Mouse (Mus musculus) megakaryocyte, embryonic 14.5 days (primary cell): ENCODE results near the gene Zfp800. TPM values are rescaled to one million over a fixed set of nuclear protein-coding genes. Genes with fewer than 3 reads are reported as not detected.
A peak's percentile ranks its signal among the peaks of the same experiment; 100 is the strongest.

Experiments
- H3K27me3 ChIP-seq: replicated peaks from 2 replicates; pipeline ENCODE3; 2012; ENCODE audit warnings: inconsistent platforms
- H3K36me3 ChIP-seq: replicated peaks from 2 replicates; pipeline ENCODE3; 2012; ENCODE audit warnings: low read length, inconsistent platforms, mixed read lengths
- H3K4me1 ChIP-seq: 2 replicates; pipeline ENCODE4 v1.6.1; 2012; ENCODE audit warnings: inconsistent platforms
- H3K4me3 ChIP-seq: replicated peaks from 2 replicates; pipeline ENCODE3; 2012; ENCODE audit warnings: moderate library complexity, mild to moderate bottlenecking, inconsistent platforms
- H3K9me3 ChIP-seq: 2 replicates; pipeline ENCODE4 v1.6.1; 2012; ENCODE audit warnings: inconsistent platforms
- FLI1 ChIP-seq: IDR thresholded peaks from 2 replicates; pipeline ENCODE4 v1.6.1; 2012; ENCODE audit warnings: low read length, inconsistent platforms, mixed read lengths
- GATA1 ChIP-seq: IDR thresholded peaks from 3 replicates; pipeline ENCODE4 v1.6.1; 2012; ENCODE audit warnings: mixed read lengths, low read length, inconsistent platforms, borderline replicate concordance
- polyA plus RNA-seq: library from polyadenylated mRNA; stranded (reverse); fragments of >175 nt; gene quantifications from 2 replicates; pipeline ENCODE4 v1.2.3, GENCODE M21; 2012; ENCODE audit warnings: low replicate concordance; ENCODE audit not compliant: insufficient read depth

Zfp800 gene
- polyA plus RNA-seq, 1 experiment: 6.0 TPM

DNA sequence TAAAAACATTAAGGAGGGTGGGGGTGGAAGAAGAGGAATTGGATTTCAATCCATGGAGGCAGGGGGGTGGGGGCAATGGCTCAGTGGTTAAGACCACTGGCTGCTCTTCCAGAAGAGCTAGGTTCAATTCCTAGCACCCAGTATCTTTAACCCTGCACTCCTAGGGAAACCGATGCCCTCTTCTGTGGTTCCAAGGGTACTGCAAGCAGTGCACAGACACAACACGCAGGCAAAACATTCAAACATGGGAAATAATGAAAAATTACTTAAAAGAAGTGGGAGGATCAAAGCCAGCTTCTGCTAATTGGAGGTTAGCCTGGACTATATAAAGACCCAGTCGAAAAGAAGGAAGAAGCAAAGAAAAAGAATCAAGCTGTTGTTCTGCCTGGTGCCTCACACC lies 921 bp upstream of the Zfp800 start:
- Histone ChIP-seq H3K4me1 (peaks cover 13% of the 10 kb centered on the region), H3K9me3 (peaks cover 18% of the 10 kb centered on the region), H3K36me3 (no peaks in the 10 kb centered on the region), H3K27me3 (peaks cover 51% of the 10 kb centered on the region), H3K4me3 (no peak overlapping the region)
- TF ChIP-seq FLI1: no peak
- TF ChIP-seq GATA1: no peak

DNA sequence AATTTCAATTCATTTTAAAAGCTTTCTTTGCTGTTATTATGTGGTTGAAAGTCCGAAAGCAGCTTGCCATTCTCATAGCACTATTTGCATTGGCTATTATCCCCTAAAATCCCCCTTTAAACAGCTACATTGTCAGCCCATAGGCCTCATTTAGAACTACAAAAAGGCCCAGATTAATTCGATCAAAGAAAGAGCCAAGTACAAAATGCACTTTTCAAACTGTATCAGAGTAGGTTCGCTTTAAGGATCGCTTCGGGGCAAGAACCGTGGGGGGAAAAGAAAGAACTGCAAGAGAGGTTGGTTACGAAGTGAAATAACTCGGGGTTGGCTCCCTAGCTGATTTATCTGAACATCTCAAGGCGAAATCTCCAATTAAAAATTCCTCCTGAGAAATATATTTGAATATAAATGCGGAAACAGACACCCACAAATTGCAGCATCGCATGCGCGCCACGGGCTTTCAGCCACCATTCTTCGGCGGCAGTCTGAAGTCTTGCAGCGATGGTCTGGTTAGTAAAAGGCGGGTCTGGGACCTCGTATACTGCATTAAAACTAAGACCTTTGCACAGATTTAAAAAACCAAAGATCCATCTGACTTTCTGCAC lies 850 bp downstream of the Zfp800 start:
- peak overlapping the region; percentile 91 for H3K4me3 ChIP-seq
- TF ChIP-seq GATA1: no peak
- TF ChIP-seq FLI1: no peak
- H3K27me3 ChIP-seq: peaks cover 51% of the 10 kb centered on the region

DNA sequence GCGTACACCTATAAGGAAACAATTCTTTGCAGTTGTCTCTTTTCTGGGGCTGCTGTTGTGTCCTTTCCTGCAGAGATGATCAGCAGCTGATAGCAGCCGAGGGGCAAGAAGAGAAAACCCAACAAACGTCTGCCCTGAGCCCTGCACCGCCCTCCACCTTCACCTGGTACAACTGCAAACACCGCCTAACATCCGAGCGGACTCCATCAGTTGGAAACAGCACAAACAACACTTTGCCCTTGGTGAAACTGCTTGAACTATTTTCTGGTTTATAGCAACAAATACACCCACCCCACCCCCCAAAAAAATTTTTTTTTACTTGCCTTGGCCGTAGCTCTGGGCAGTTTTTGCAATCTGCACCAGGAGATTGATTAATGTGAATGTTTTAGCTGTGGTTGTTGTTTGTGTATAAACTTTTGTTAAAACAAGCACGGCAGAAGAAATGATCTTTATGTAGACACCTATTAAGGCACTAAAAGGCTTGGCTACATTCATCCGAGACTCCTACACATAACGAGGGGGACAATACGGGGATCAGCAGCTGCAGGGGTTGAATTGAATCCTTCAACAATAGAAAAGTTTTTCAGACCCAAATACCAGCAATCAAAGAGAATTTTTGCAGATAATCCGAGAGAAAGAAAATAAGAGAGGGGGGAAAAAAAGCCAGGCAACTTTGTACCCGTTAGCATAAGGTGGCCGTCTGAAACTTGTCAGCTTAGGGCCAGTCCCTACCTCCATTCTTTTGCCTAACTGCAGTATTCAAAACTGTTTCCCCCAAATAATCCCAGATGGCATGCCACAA lies 1.6 kb downstream of the Zfp800 start:
- H3K4me3 ChIP-seq: no peak overlapping the region

More for the DNA sequence above, 850 bp downstream of the Zfp800 start:
- Histone ChIP-seq H3K9me3 (peaks cover 16% of the 10 kb centered on the region), H3K36me3 (no peaks in the 10 kb centered on the region), H3K4me1 (peaks cover 13% of the 10 kb centered on the region)

DNA sequence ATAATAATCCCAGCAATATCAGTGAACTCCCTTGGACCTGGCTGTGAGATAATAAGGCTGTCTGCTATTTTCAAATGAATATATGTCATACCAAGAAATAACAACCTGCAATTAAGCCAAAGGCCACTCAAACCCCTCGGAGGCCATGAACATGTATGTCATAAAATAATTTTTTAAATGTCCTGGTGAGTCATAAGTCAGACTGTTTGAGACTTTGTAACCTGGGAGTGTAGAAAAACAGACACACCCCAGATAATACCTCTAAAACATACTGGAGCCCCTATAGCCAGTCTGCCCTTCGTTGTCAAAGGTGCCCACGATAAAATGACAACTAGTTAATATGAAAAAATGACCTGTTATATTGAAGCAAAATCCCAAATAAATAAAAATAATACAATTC lies 8.8 kb downstream of the Zfp800 start:
- no peaks in the 10 kb centered on the region for H3K9me3 ChIP-seq
- TF ChIP-seq GATA1 (no peak), FLI1 (no peak)
- H3K27me3 ChIP-seq: peaks cover 2% of the 10 kb centered on the region
- no peak overlapping the region for H3K4me3 ChIP-seq
- no peaks in the 10 kb centered on the region for H3K36me3 ChIP-seq
- no peaks in the 10 kb centered on the region for H3K4me1 ChIP-seq

More for the DNA sequence above, 1.6 kb downstream of the Zfp800 start:
- TF ChIP-seq GATA1 (no peak), FLI1 (no peak)
- Histone ChIP-seq H3K27me3 (peaks cover 48% of the 10 kb centered on the region), H3K9me3 (peaks cover 16% of the 10 kb centered on the region), H3K4me1 (peaks cover 13% of the 10 kb centered on the region), H3K36me3 (no peaks in the 10 kb centered on the region)

DNA sequence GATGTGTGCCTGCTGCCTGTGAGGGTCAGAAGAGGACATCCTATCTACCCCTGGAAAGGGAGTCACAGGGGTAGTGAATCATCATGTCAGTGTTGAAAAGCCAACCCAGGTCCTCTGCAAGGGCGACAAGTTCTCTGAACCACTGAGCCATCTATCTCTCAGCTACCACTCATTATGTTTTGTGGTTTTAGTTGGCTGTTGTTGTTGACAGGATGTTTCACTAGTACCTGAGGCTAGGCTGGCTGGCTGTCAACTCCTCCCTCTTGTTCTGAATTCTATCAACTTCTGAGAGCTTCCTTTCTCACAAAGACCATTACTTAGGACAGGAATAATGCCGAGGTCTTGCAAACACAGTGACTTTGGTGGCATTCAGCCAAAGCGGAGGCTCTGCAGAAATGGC lies 12.6 kb downstream of the Zfp800 start:
- no peak for TF ChIP-seq FLI1
- TF ChIP-seq GATA1: no peak
- Histone ChIP-seq H3K4me3 (no peak overlapping the region), H3K36me3 (no peaks in the 10 kb centered on the region), H3K4me1 (no peaks in the 10 kb centered on the region), H3K27me3 (no peaks in the 10 kb centered on the region), H3K9me3 (no peaks in the 10 kb centered on the region)

DNA sequence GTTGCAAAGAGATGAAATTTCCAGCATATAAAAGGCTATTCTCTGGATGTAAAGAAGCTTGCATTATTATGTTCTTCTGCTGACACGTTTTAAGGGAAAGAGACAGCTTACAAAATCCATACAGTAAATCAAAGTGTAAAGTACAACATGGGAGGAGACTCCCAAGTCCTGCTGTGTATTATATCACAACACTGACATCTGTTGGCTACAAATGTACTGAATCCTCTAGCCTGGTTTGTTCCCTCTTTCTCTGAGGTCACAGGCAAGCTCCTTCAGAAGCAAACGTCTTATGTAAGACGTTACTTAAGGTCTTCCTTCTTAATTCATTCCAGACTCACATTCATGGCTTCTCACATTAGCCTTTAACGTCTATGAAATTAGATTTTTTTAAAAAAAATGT lies 15.8 kb downstream of the Zfp800 start:
- Histone ChIP-seq H3K27me3 (no peaks in the 10 kb centered on the region), H3K4me1 (no peaks in the 10 kb centered on the region), H3K9me3 (no peaks in the 10 kb centered on the region), H3K36me3 (no peaks in the 10 kb centered on the region), H3K4me3 (no peak overlapping the region)
- TF ChIP-seq FLI1: no peak
- TF ChIP-seq GATA1: no peak

DNA sequence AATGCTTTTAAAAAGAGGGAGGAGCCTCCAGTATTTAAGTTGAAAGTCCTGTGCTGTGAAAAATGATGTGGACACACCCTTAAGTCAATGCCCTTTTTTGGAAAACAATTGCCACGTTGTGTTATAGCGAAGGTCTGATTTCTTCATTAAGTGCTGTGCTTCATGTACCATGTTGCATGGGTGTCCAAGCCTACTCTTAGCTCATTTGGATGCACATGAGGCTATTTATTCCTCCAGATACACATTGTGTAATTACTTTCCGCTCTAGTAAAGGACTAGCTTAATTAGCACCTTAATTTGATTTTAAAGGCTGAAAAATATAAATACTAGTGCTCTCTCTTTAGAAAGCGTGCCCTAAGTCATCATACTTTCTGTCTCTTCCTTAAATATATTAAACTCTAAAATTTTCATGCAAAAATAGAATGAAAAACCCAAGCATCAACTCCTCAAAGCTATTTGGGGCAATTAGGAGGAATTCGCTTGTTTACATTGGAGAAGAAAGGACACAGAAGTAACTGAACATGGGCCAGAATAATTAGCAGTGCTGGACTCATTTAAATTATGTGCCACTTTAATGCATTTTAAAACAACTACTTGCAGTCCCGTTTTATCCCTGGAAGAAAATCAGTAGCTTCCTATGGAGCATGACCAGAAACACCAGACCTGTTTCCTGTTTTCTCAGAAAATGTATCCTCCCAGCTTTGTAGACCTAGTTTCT lies 27.7 kb downstream of the Zfp800 start:
- TF ChIP-seq FLI1 (no peak), GATA1 (no peak)
- Histone ChIP-seq H3K9me3 (no peaks in the 10 kb centered on the region), H3K27me3 (no peaks in the 10 kb centered on the region), H3K36me3 (no peaks in the 10 kb centered on the region), H3K4me3 (no peak overlapping the region), H3K4me1 (no peaks in the 10 kb centered on the region)

DNA sequence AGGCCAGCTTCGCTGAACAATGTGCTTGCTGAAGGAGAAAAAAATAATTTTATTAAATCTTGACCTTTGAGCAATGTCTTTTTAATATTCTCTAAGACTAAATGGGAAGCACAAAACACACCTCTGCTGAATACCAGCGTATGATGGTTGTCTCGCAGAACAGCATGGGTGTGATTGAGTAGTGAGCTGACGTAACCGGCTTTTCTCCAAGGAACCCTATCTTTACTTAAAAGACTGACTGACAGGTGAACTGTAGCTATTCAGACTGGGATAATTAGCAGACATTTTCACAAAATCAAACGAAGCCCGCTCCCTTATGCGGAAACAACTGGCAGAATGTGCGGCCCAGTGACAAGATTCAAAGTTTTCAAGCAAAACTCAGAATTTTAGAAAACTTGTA lies 30.2 kb downstream of the Zfp800 start:
- H3K36me3 ChIP-seq: no peaks in the 10 kb centered on the region
- H3K4me1 ChIP-seq: no peaks in the 10 kb centered on the region
- no peak overlapping the region for H3K4me3 ChIP-seq
- no peaks in the 10 kb centered on the region for H3K9me3 ChIP-seq
- no peaks in the 10 kb centered on the region for H3K27me3 ChIP-seq
- no peak for TF ChIP-seq GATA1
- no peak for TF ChIP-seq FLI1

DNA sequence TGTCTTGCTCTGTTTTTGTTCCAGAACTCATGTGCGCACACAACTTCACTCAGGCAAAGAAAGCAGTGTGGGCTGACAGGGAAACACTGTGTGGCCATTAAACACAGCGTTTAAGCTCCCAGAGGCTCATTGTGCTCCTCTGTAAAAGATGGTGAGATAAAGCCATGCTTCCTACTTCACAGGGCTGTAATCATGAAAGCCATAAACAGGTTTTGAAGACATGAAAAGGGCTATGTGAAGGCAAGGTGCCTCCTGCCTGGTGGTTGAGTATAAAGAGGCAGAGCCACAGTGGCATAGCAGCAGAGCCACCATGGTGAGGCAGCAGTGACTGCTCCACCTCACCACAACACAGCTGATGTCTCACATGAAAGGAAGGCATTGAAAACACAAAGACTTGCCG lies 46.7 kb downstream of the Zfp800 start:
- no peaks in the 10 kb centered on the region; the same call in 1 of the 2 replicates for H3K4me1 ChIP-seq
- H3K9me3 ChIP-seq: peaks cover 4% of the 10 kb centered on the region; the same call in 1 of the 2 replicates
- peak overlapping the region; percentile 42 for H3K4me3 ChIP-seq
- H3K36me3 ChIP-seq: no peaks in the 10 kb centered on the region
- H3K27me3 ChIP-seq: no peaks in the 10 kb centered on the region
- TF ChIP-seq GATA1 (no peak), FLI1 (no peak)

DNA sequence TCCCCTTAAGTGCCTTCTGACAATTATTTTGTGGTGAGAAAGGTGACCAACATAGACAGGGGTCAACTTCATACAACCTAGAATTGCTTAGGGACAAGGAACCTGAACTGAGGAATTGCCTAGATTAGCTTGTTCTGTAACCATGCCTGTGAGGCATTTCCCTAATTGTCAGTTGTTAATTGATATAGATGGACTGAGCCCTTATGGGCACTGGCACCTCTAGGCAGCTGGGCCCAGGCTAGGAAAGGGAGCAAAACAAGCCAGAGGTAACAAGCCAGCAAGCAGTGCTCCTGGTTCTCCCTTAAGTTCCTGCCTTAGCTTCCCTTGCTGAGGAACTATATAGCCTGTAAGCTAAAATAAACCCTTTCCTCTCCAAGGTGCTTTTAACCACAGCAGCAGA lies 52.1 kb downstream of the Zfp800 start:
- H3K9me3 ChIP-seq: peaks cover 4% of the 10 kb centered on the region; the same call in 1 of the 2 replicates
- H3K4me1 ChIP-seq: peaks cover 6% of the 10 kb centered on the region
- H3K4me3 ChIP-seq: no peak overlapping the region
- H3K27me3 ChIP-seq: no peaks in the 10 kb centered on the region
- H3K36me3 ChIP-seq: no peaks in the 10 kb centered on the region
- no peak for TF ChIP-seq GATA1
- TF ChIP-seq FLI1: no peak
